Mouse (Mus musculus) intestine, embryonic 14.5 days (tissue): ENCODE data around the gene Apoc2. TPM values are rescaled to one million over a fixed set of nuclear protein-coding genes. Genes with fewer than 3 reads are reported as not detected.
A peak's percentile ranks its signal among the peaks of the same experiment; 100 is the strongest.

Experiments
- ATAC-seq: fragments of 200-750 bp; cut with Nextera tagmentation; replicated peaks from 2 replicates; pipeline ENCODE4 v1.8.0; 2017; ENCODE audit warnings: low read depth, moderate number of reproducible peaks, moderate TSS enrichment, moderate library complexity; ENCODE audit not compliant: low FRiP score, low TSS enrichment
- DNase-seq: peaks from one replicate; pipeline ENCODE4 v3.0.0-alpha.2; 2018; ENCODE audit warnings: low spot score
- H3K27ac ChIP-seq: fragments of 300-500 bp; sonication (generic); 2 replicates; pipeline ENCODE4 v1.5.1; 2014; ENCODE audit warnings: low read depth, mild to moderate bottlenecking, control low read depth
- H3K27me3 ChIP-seq: fragments of 300-500 bp; sonication (generic); replicated peaks from 2 replicates; pipeline ENCODE4 v1.6.1; 2014; ENCODE audit warnings: low read length, control low read depth; ENCODE audit not compliant: control insufficient read depth, insufficient read depth
- H3K36me3 ChIP-seq: fragments of 300-500 bp; sonication (generic); 2 replicates; pipeline ENCODE4 v1.6.1; 2014; ENCODE audit warnings: low read length, control low read depth; ENCODE audit not compliant: control insufficient read depth, insufficient read depth
- H3K4me1 ChIP-seq: fragments of 300-500 bp; sonication (generic); replicated peaks from 2 replicates; pipeline ENCODE4 v1.6.1; 2014; ENCODE audit warnings: low read length, control low read depth, mixed read lengths; ENCODE audit not compliant: control insufficient read depth, insufficient read depth
- H3K4me2 ChIP-seq: fragments of 300-500 bp; sonication (generic); 2 replicates; pipeline ENCODE4 v1.6.1; 2014; ENCODE audit warnings: low read length
- H3K4me3 ChIP-seq: fragments of 300-500 bp; sonication (generic); 2 replicates; pipeline ENCODE4 v1.5.1; 2014; ENCODE audit warnings: low read depth, low read length, control low read depth, mixed read lengths
- H3K9ac ChIP-seq: fragments of 300-500 bp; sonication (generic); 2 replicates; pipeline ENCODE4 v1.6.1; 2014; ENCODE audit warnings: mild to moderate bottlenecking, low read length
- H3K9me3 ChIP-seq: fragments of 300-500 bp; sonication (generic); 2 replicates; pipeline ENCODE4 v1.6.1; 2016; ENCODE audit warnings: low read length, control low read depth; ENCODE audit not compliant: control insufficient read depth
- WGBS: fragments of 180-500 bp; shearing (Covaris S2); extraction: QIAGEN DNeasy Blood & Tissue Kit; methylation state at CpG from one replicate; pipeline ENCODE4 v1.1.7; 2014; 5-methylcytosine and 5-hydroxymethylcytosine counted together
- polyA plus RNA-seq: library from polyadenylated mRNA; unstranded; fragments of >200 nt; fragmentation: Nextera tagmentation; extraction: Ambion mirVana; gene quantifications from 2 replicates; pipeline ENCODE4 v1.2.1, GENCODE M21; 2014

Apoc2 gene
- polyA plus RNA-seq, 1 experiment from 2014 or later, result 13.7 TPM

DNA sequence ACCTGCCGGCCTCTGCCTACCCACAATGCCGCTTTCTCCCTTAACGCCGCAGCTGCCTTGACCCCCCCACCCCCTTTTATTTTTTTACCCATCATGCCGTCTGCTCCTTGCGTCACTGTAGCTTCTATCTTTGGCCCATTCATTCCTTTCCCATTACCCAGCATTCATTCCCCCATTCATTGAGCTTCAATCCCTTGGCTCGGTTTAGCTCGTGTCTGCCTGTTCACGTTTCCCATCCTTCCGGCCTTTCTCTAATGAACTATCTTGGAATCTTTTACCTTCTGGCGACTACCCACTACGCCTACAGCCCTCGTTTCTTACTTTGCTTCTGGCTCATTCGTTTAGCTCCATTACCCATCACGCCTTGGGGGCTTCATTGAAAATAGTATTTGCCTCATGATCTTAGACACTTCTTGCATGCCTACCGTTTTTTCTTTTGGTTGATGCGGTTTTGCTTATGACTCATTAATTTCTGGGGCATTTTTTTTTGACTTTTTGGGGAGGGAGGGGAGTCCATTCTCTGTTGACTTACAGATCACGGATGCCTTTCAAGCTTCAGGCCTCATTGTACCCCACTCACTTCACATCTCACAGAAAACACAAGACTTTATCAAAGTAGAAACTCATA is 38.4 kb upstream of the Apoc2 start:
- DNase-seq (no peak), ATAC-seq (no peak)
- Histone ChIP-seq H3K27me3 (no peaks in the 10 kb centered on the region), H3K4me2 (peak overlapping the region; percentile 65), H3K36me3 (peaks cover 56% of the 10 kb centered on the region), H3K4me3 (peak overlapping the region; percentile 38), H3K9ac (no peak overlapping the region; the same call in 1 of the 2 replicates), H3K27ac (peak overlapping the region; percentile 78), H3K4me1 (peaks cover 17% of the 10 kb centered on the region), H3K9me3 (peaks cover 8% of the 10 kb centered on the region)
- WGBS, result 7% methylated on average over 18 of the region's 18 CpGs

DNA sequence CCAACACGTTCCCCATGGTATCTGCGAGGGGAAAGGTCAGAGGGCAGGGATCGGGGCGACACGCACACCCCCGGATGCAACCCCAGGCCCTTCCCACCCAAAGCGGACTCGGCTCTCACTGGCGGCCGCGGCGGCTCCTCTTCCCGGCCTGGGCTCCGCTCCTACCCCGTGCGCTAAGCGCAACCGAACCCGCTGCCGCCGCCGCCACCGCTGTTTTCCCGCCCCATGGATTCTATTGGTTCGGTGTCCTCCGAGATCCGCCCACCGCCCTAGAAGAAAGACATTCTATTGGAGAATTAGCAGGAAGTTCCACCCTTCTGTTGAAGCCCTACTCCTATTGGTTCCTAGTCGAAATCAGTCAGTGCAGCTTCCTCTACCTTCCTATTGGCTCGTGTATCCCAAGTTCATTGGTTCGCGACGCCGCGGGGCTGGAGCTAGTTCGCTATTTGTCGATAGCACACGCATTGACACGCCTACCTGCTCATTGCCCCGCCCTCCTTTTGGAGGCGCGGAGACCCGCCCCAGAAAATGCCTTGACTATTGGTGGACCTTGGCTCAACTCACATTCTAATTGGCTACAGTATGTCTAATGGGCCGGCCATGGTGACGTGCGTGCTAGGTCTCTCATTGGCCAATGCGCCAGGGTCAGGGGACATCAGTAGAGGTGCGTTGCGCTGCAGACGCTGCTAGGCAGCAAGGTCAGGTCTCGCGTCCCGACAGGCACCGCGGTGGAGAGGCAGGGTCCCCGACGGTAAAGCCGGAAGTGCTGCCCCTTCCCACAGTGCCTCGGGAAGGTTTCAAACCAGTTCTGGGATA is 37.7 kb upstream of the Apoc2 start, which contains the start of gene Tomm40:
TSS of gene Tomm40 (minus strand) at position 200 of the 816 bp plus-strand sequence.
- Histone ChIP-seq H3K9ac (peak within 1 kb of the TSS; percentile 93), H3K4me2 (peak within 1 kb of the TSS; percentile 90), H3K4me1 (peaks cover 17% of the 10 kb centered on the region), H3K9me3 (peaks cover under 1% of the 10 kb centered on the region; the same call in 1 of the 2 replicates), H3K27ac (peak within 1 kb of the TSS; percentile 78), H3K36me3 (peaks cover 59% of the 10 kb centered on the region), H3K4me3 (peak within 1 kb of the TSS; percentile 99), H3K27me3 (no peaks in the 10 kb centered on the region)
- WGBS, result under 1% methylated on average over 51 of the region's 59 CpGs
- ATAC-seq, result peak; percentile 99
- DNase-seq, result peak; percentile 94

GRCm38 (mm10) chr7:19714836-19715235 is 37.1 kb upstream of the Apoc2 start:
- Histone ChIP-seq H3K27ac (peak overlapping the region; percentile 76), H3K27me3 (no peaks in the 10 kb centered on the region), H3K4me3 (peak overlapping the region; percentile 99), H3K9me3 (no peaks in the 10 kb centered on the region), H3K36me3 (peaks cover 58% of the 10 kb centered on the region), H3K9ac (peak overlapping the region; percentile 93), H3K4me1 (peaks cover 17% of the 10 kb centered on the region), H3K4me2 (peak overlapping the region; percentile 90)
- DNase-seq (no peak), ATAC-seq (no peak; the same call in 1 of the 2 replicates)
- under 1% methylated on average over 39 of the region's 39 CpGs for WGBS

GRCm38 (mm10) chr7:19713598-19713997 is 35.9 kb upstream of the Apoc2 start:
- no peak overlapping the region for H3K27ac ChIP-seq
- peaks cover 17% of the 10 kb centered on the region for H3K4me1 ChIP-seq
- 93% methylated on average over 9 of the region's 9 CpGs for WGBS
- H3K36me3 ChIP-seq, result peaks cover 59% of the 10 kb centered on the region
- H3K4me3 ChIP-seq, result no peak overlapping the region
- no peaks in the 10 kb centered on the region for H3K9me3 ChIP-seq
- no peaks in the 10 kb centered on the region for H3K27me3 ChIP-seq
- ATAC-seq, result no peak
- no peak for DNase-seq
- no peak overlapping the region for H3K9ac ChIP-seq
- no peak overlapping the region for H3K4me2 ChIP-seq

- no peak overlapping the region for H3K27ac ChIP-seq
- peaks cover 17% of the 10 kb centered on the region for H3K4me1 ChIP-seq
- no peak overlapping the region for H3K4me2 ChIP-seq
- no peak for ATAC-seq
- no peak for DNase-seq
- H3K36me3 ChIP-seq, result peaks cover 58% of the 10 kb centered on the region
- 47% methylated on average over 4 of the region's 4 CpGs for WGBS
- no peaks in the 10 kb centered on the region for H3K9me3 ChIP-seq
- no peak overlapping the region for H3K9ac ChIP-seq
- no peak overlapping the region for H3K4me3 ChIP-seq
- no peaks in the 10 kb centered on the region for H3K27me3 ChIP-seq
These were observed 35.5 kb upstream of the Apoc2 start for GRCm38 (mm10) chr7:19713196-19713595.

DNA sequence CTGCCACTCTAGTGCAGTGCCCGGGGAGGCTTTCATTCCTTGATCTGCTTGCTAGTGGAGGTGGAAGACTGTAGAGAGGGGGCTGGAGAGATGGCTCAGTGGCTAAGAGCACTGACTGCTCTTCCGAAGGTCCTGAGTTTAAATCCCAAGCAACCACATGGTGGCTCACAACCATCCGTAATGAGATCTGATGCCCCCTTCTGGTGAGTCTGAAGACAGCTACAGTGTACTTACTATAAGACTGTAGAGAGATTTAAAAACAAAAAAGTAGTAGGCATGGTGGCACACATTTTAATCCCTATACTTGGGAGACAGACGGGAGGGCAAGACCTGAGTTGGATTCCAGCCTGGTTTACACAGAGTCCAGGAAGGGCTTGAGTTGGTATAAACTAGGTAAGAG is 34.7 kb upstream of the Apoc2 start:
- 77% methylated on average over 4 of the region's 4 CpGs for WGBS
- Histone ChIP-seq H3K4me3 (no peak overlapping the region), H3K27me3 (no peaks in the 10 kb centered on the region), H3K9ac (no peak overlapping the region), H3K36me3 (peaks cover 60% of the 10 kb centered on the region), H3K27ac (no peak overlapping the region), H3K4me1 (peaks cover 17% of the 10 kb centered on the region), H3K4me2 (no peak overlapping the region), H3K9me3 (no peaks in the 10 kb centered on the region)
- no peak for DNase-seq
- ATAC-seq, result no peak

DNA sequence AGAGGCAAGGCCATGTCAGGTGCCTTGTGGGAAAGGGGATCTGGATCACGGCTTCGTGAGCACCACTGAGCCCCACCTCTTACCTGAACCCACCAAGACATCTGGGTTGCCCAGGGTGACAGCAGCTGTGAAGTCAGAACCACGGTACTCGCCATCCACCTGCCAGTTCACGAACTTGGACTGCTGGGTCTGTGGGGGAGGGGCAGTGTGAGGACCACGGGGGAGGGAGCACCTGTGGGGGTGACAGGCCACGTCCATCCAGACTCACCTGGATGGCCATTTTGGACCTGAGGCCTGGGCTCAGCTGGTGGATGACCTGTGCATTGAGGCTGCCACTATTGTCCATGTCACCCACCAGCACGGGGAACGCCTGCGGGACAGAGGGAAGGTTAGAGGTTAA is 32.9 kb upstream of the Apoc2 start:
- no peak overlapping the region for H3K4me2 ChIP-seq
- no peak overlapping the region for H3K4me3 ChIP-seq
- DNase-seq, result no peak
- H3K9me3 ChIP-seq, result no peaks in the 10 kb centered on the region
- no peak overlapping the region for H3K9ac ChIP-seq
- peaks cover 12% of the 10 kb centered on the region; the same call in 1 of the 2 replicates for H3K4me1 ChIP-seq
- 88% methylated on average over 10 of the region's 10 CpGs for WGBS
- no peak overlapping the region for H3K27ac ChIP-seq
- H3K36me3 ChIP-seq, result peaks cover 64% of the 10 kb centered on the region
- no peaks in the 10 kb centered on the region for H3K27me3 ChIP-seq
- no peak for ATAC-seq

DNA sequence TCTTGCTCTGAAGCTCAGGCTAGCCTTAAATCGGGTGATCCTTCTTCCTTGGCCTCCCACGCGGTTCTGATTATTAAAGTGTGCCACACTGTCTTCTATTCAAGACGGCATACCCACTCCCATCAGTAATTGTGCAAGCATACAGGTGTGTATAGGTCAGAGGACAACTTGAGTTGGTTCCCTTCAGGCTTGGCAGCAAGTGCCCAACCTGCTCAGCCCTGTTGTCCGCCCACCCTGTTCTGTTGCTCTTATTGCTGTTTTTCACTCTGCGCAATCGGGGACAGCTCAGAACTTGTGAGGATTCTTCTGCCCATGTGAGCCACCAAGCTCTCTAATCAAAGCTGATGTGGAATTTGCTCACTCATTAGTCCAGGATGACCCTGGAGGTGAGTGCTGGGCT is 27.5 kb upstream of the Apoc2 start:
- 96% methylated on average over 7 of the region's 7 CpGs for WGBS
- DNase-seq, result no peak
- Histone ChIP-seq H3K4me3 (no peak overlapping the region), H3K4me1 (peaks cover 4% of the 10 kb centered on the region; the same call in 1 of the 2 replicates), H3K36me3 (peaks cover 41% of the 10 kb centered on the region), H3K27me3 (no peaks in the 10 kb centered on the region), H3K27ac (no peak overlapping the region), H3K9ac (no peak overlapping the region), H3K9me3 (no peaks in the 10 kb centered on the region), H3K4me2 (no peak overlapping the region)
- no peak for ATAC-seq
